In genomic region chr7:16402968-16403948, GRCm38 (mm10) we compare ENCODE assay signal across 8 mouse cellular contexts. TPM values are rescaled to one million over a fixed set of nuclear protein-coding genes. Genes with fewer than 3 reads are reported as not detected.
DNase-seq lines count a peak whose midpoint lies in the region; ATAC-seq and TF ChIP-seq lines count a peak whose summit lies in the region.

No protein-coding gene starts in this region.

- H3K4me2 ChIP-seq in liver, embryonic 16.5 days (ENCODE audit: low read depth, low read length), result peak overlapping the region; percentile 70
- H3K4me2 ChIP-seq in neural tube, embryonic 14.5 days (ENCODE audit: low read depth, low read length), result peak overlapping the region; percentile 60

- H3K4me1 ChIP-seq in liver, embryonic 16.5 days (ENCODE audit: control insufficient read depth, low read depth, low read length), result peaks cover 56% of the 10 kb centered on the region
- peaks cover 36% of the 10 kb centered on the region for H3K4me1 ChIP-seq in neural tube, embryonic 14.5 days (ENCODE audit: control insufficient read depth, insufficient read depth, low read length)

- intact Hi-C loops in heart, postnatal 10 days (cut with DNase I), result no loop called here

- H3K9me3 ChIP-seq in liver, embryonic 16.5 days (replicated peaks; ENCODE audit: control insufficient read depth, low read length), result no peaks in the 10 kb centered on the region
- no peaks in the 10 kb centered on the region for H3K9me3 ChIP-seq in neural tube, embryonic 14.5 days (ENCODE audit: control insufficient read depth, low read length)

- peak overlapping the region; percentile 100 for H3K9ac ChIP-seq in liver, embryonic 16.5 days (ENCODE audit: low read depth, low read length)
- peak overlapping the region; percentile 100 for H3K9ac ChIP-seq in neural tube, embryonic 14.5 days (replicated peaks; ENCODE audit: low read depth, low read length)

- H3K27ac ChIP-seq in layer of hippocampus, adult 2 months, result peak overlapping the region; percentile 100
- H3K27ac ChIP-seq in liver, embryonic 16.5 days (ENCODE audit: low read length), result peak overlapping the region; percentile 100
- H3K27ac ChIP-seq in neural tube, embryonic 14.5 days (ENCODE audit: low read depth, low read length), result peak overlapping the region; percentile 100

- no peak for DNase-seq in layer of hippocampus, adult 2 months (ENCODE audit: low spot score in 2 of 2)
- no peak for DNase-seq in layer of hippocampus, adult 11-12 months (ENCODE audit: low spot score)
- DNase-seq in cerebellum, postnatal 14 days, result peak; percentile 19 to 38
- DNase-seq in heart, postnatal 10 days, result peak; percentile 45 to 56
- DNase-seq in layer of hippocampus, postnatal 25 days (ENCODE audit: extremely low spot score in 1 of 2, low spot score in 1 of 2), result no peak
- DNase-seq in layer of hippocampus, adult 9-11 months, result no peak

- no peaks in the 10 kb centered on the region for H3K27me3 ChIP-seq in liver, embryonic 16.5 days (ENCODE audit: control insufficient read depth, insufficient read depth, low read depth, low read length)
- no peaks in the 10 kb centered on the region for H3K27me3 ChIP-seq in neural tube, embryonic 14.5 days (ENCODE audit: control insufficient read depth, insufficient read depth, low read length)

- H3K36me3 ChIP-seq in liver, embryonic 16.5 days (ENCODE audit: control insufficient read depth, insufficient read depth), result no peaks in the 10 kb centered on the region; the same call in 1 of the 2 replicates
- H3K36me3 ChIP-seq in neural tube, embryonic 14.5 days (ENCODE audit: control insufficient read depth, insufficient read depth, low read length), result no peaks in the 10 kb centered on the region

- no peak for ATAC-seq in liver, embryonic 16.5 days (ENCODE audit: low read depth)
- ATAC-seq in neural tube, embryonic 14.5 days (ENCODE audit: low read depth), result no peak

- peak overlapping the region; percentile 92 for H3K4me3 ChIP-seq in layer of hippocampus, adult 2 months
- peak overlapping the region; percentile 91 for H3K4me3 ChIP-seq in liver, embryonic 16.5 days (ENCODE audit: low read depth, low read length)
- peak overlapping the region; percentile 98 for H3K4me3 ChIP-seq in neural tube, embryonic 14.5 days (ENCODE audit: low read depth, low read length)

- no peak for TF ChIP-seq CTCF in layer of hippocampus, adult 2 months (conservative IDR thresholded peaks at IDR 0.05)

- 14% methylated on average over 21 of the region's 21 CpGs for WGBS in liver, embryonic 16.5 days (ENCODE audit: insufficient replicate concordance)
- 14% methylated on average over 21 of the region's 21 CpGs for WGBS in neural tube, embryonic 14.5 days

RNA-seq across cellular contexts. Expression of gene Zc3h4, which starts 2.5 kb away (rescaled TPM):
- 10 to 100 TPM; 62.4 to 64.4 TPM for total RNA-seq in layer of hippocampus, adult 2 months (2021)
- 10 to 100 TPM; 37.8 TPM for total RNA-seq in heart, postnatal 10 days (2021)
- 7.0 and 7.2 TPM in 2 replicates for polyA plus RNA-seq in liver, embryonic 16.5 days (2015; fragmentation: Nextera tagmentation; extraction: Ambion mirVana)
- 15.8 and 18.5 TPM in 2 replicates for polyA plus RNA-seq in neural tube, embryonic 14.5 days (2014; fragmentation: Nextera tagmentation; extraction: Ambion mirVana)
- 10 to 100 TPM; 54.0 to 59.3 TPM for total RNA-seq in layer of hippocampus, postnatal 25 days (2021)

RNA-seq across cellular contexts. Expression of gene Sae1, which starts 15.7 kb away (rescaled TPM):
- total RNA-seq in layer of hippocampus, adult 2 months (2021), result 10 to 100 TPM; 89.8 to 90.7 TPM
- total RNA-seq in heart, postnatal 10 days (2021), result 10 to 100 TPM; 64.9 to 69.5 TPM
- 84.3 and 90.7 TPM in 2 replicates for polyA plus RNA-seq in liver, embryonic 16.5 days (2015; fragmentation: Nextera tagmentation; extraction: Ambion mirVana)
- 197 and 245 TPM in 2 replicates for polyA plus RNA-seq in neural tube, embryonic 14.5 days (2014; fragmentation: Nextera tagmentation; extraction: Ambion mirVana)
- 100 to 1,000 TPM in 1 of 2 experiments, 10 to 100 TPM in 1; 90.9 to 105 TPM for total RNA-seq in layer of hippocampus, postnatal 25 days (2021)

RNA-seq across cellular contexts. Expression of gene Tmem160, which starts 49.3 kb away (rescaled TPM):
- total RNA-seq in layer of hippocampus, adult 2 months (2021), result 10 to 100 TPM; 59.4 to 72.5 TPM
- total RNA-seq in heart, postnatal 10 days (2021), result 10 to 100 TPM; 78.0 to 87.1 TPM
- 23.4 and 23.6 TPM in 2 replicates for polyA plus RNA-seq in liver, embryonic 16.5 days (2015; fragmentation: Nextera tagmentation; extraction: Ambion mirVana)
- 62.7 and 70.4 TPM in 2 replicates for polyA plus RNA-seq in neural tube, embryonic 14.5 days (2014; fragmentation: Nextera tagmentation; extraction: Ambion mirVana)
- total RNA-seq in layer of hippocampus, postnatal 25 days (2021), result 10 to 100 TPM; 62.5 to 81.2 TPM

Comparison
In these comparisons a context has a peak if more than half of its experiments do, and no peak if none do; other contexts are left out.
1. DNase-seq: peak in cerebellum, postnatal 14 days (2 of 2) and heart, postnatal 10 days (2 of 2); none in layer of hippocampus, adult 2 months (0 of 2), layer of hippocampus, adult 11-12 months (single experiment), layer of hippocampus, postnatal 25 days (0 of 2) and layer of hippocampus, adult 9-11 months (single experiment).
2. Peak in every context shown above with its lines, with median percentiles within 50 percentile points of each other: H3K27ac ChIP-seq and H3K4me3 ChIP-seq.